Mouse (Mus musculus): ENCODE results near the gene Paox.
"Not testable (repeated sequence)": the region's sequence is repeated elsewhere in the genome, so short reads cannot be mapped to it uniquely, and the experiment has no call there.

The Paox gene

GRCm38 (mm10) chr7:140120484-140120883 lies 4.9 kb downstream of the Paox start:
- DNase-seq (ENCODE audit: extremely low spot score, low read depth, low spot score): no peak

- no peak for DNase-seq (ENCODE audit: extremely low spot score, low read depth, low spot score)
Measured at GRCm38 (mm10) chr7:140121338-140121910, 5.8 kb downstream of the Paox start.

GRCm38 (mm10) chr7:140122765-140123164 lies 7.2 kb downstream of the Paox start:
- DNase-seq (ENCODE audit: extremely low spot score, low read depth, low spot score): no peak

GRCm38 (mm10) chr7:140124382-140124781 lies 8.8 kb downstream of the Paox start:
- no peak for DNase-seq (ENCODE audit: extremely low spot score, low read depth, low spot score)

DNA sequence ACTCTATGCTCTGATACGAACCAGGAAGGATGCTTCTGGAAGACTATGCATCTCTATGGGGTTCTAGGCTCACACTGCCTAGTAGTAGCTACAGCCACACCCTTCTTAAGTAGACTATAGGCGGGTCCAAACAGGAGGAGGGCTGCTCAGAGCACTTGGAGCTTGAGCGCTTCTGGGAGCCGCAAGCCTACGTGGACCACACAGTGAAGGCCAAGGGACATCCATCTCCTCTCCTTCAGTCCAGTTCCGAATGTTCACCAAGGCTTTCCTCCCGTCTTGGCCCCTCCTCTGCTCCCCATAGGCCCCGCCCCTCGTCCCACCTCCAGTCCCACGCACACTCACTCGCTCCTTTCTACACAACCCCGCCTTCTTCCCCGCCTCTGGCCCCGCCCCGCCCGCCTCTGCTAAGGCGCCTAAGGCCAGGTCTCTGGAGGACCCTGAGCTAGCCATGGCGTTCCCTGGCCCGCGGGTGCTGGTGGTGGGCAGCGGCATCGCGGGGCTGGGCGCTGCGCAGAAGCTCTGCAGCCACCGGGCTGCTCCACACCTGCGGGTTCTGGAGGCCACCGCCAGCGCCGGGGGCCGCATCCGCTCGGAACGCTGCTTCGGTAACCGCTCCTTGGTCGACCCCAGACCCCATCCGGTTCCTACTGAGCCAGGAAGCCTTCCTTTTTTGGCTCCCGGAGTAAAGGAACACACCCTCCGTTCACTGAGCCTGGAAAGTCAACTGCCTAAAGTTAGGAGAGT lies 9.9 kb downstream of the Paox start:
- no peak for DNase-seq (ENCODE audit: extremely low spot score, low read depth, low spot score)

GRCm38 (mm10) chr7:140126022-140126350 lies 10.4 kb downstream of the Paox start:
- no peak for DNase-seq (ENCODE audit: extremely low spot score, low read depth, low spot score)

- DNase-seq (ENCODE audit: extremely low spot score, low read depth, low spot score): no peak
Measured at GRCm38 (mm10) chr7:140126934-140127333, 11.3 kb downstream of the Paox start.

DNA sequence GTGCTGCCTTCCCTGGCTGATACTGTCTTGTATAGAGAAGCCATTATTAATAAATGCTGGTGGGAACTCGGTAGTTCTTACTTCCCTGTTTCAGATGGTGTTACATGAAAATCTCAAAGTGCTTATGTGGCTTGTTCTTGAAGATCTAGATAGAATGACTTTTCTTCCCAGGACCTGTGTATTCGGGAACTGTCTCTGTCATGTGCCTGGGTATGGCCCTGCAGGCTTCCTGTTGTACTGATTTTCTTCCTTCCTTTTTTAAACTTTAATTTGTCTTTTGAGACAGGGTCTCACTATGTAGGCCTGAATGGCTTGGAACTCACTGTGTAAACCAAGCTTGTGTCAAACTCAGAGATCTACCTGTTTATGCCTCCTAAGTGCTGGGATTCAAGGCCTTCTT lies 12.3 kb downstream of the Paox start:
- DNase-seq (ENCODE audit: extremely low spot score, low read depth, low spot score): no peak

GRCm38 (mm10) chr7:140132184-140132583 lies 16.6 kb downstream of the Paox start:
- not testable (repeated sequence) for DNase-seq (ENCODE audit: extremely low spot score, low read depth, low spot score)

DNA sequence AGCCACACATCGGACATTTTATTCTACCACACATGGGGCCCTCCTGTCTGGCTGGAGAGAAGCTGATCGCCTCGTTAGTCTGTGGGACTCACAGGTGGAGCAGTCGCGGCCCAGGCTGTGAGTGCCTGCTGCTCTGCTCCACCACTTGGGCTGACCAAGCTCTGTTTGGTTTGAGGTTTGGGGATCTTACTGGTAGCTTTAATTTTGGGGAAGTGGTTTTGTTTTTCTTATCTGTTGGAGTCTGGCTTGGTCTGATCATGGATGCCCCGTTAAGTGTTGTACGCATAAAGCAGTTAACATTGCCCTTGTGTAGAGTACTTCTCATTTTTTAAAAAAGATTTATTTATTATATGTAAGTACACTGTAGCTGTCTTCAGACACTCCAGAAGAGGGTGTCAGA lies 18.4 kb downstream of the Paox start:
- not testable (repeated sequence) for DNase-seq (ENCODE audit: extremely low spot score, low read depth, low spot score)

- no peak for DNase-seq (ENCODE audit: extremely low spot score, low read depth, low spot score)
Measured at GRCm38 (mm10) chr7:140135106-140135770, 19.6 kb downstream of the Paox start.

GRCm38 (mm10) chr7:140137135-140138020 lies 21.8 kb downstream of the Paox start, which contains the start of gene Mtg1:
TSS of gene Mtg1 (plus strand) at chr7:140137564.
- DNase-seq (ENCODE audit: extremely low spot score, low read depth, low spot score): peak; percentile 76

- no peak for DNase-seq (ENCODE audit: extremely low spot score, low read depth, low spot score)
Measured at GRCm38 (mm10) chr7:140138021-140138310, 22.4 kb downstream of the Paox start.

DNA sequence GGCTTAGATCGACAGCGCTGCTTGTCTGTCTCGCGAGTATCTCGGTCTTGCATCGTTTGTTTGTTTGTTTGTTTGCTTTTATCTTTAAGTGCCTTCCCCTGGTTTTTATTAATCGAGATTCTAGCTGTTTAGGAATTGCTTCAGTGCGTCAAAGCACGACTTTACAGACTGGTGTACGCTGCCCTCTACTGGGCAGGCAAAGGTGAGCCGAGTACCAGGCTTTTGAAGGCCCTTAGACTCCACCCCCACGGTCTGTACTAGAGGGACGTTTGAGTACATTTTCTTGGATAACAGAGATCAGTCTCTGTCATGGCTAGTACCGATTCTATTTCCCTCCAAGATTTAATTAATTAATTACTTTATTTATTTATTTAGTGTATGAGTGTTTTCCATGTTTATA lies 25.8 kb downstream of the Paox start:
- DNase-seq (ENCODE audit: extremely low spot score, low read depth, low spot score): no peak

DNA sequence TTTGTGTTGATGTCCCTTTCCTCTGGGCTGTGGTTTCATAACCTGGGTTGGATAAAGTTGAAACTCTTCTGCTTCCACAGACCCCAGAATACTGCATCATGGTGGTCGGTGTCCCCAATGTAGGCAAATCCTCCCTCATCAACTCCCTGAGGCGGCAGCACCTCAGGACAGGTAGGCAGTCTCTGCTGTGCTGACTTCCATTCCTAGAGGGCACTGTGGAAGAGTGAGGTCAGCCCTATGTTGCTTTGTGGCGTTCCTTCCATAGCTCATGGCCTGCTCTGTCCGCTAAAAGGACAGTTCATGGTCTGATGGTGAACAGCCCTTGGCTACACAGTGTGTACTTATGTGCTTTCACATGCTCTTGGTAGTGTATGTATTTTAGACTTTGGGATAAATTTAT lies 29.0 kb downstream of the Paox start:
- no peak for DNase-seq (ENCODE audit: extremely low spot score, low read depth, low spot score)

GRCm38 (mm10) chr7:140153383-140153782 lies 37.8 kb downstream of the Paox start:
- DNase-seq (ENCODE audit: extremely low spot score, low read depth, low spot score): no peak

DNA sequence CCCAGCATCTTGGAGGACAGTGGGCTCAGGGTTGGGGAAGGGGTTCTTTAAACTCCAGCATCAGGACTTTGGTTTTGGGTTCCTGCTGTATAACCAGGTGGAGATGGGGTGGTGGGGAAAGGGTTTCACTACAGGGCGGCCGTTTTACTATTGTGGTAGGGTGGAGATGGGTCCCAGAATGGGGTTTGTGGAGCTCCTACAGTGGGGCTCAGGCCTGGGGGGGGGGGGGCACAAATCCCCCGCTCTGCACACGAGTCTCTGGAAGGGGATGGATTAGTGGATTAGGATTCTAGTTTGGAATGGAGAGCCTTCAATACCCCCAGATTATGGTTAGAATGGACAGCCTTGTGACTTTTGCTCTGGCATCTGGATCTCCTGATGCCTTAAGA lies 38.2 kb downstream of the Paox start:
- no peak for DNase-seq (ENCODE audit: extremely low spot score, low read depth, low spot score)

GRCm38 (mm10) chr7:140154218-140154927 lies 38.8 kb downstream of the Paox start, which contains the start of gene Sprn:
TSS of gene Sprn (minus strand) at chr7:140154877.
- DNase-seq (ENCODE audit: extremely low spot score, low read depth, low spot score): no peak

DNA sequence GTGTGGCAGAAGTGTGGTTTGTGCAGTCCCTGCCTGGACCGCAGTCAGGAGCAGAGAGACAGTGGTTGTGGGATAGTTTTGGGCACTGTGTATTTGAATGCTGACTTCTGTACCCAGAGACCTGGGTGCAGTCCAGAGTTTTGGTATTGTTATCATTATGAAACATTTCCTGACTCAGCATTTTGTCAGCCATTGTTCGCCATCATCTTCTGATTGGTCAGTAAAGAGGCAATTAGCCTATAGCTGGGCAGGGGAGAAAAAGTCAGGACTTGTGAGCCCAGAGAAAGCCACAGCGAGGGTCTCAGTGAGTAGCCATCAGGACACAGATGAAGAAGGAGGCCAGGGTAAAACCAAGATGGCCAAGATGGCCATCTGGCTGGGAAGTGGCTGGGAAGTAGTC lies 44.8 kb downstream of the Paox start:
- no peak for DNase-seq (ENCODE audit: extremely low spot score, low read depth, low spot score)

DNA sequence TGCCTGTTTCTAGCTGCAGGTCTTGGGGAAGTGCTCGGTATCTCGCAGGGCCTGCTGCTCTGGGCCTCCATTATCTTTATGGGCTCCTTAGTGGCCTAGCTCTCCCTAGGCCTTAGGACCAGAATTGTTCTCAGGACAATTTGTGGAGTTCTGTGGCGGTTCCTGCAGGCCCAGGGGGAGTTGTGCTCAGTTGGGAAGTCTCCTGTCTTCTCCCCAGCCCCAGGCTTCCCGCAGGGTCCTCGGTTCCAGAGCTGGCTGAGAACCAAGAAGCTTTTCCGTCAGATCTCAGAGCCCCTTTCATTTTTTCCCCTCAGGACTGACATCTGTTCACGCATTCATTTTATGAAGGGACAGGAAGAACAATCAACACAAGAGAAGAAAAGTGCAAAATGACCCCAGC lies 49.1 kb downstream of the Paox start, which contains the start of gene Olfr522:
TSS of gene Olfr522 (minus strand) at position 101 of the 400 bp plus-strand sequence.
- DNase-seq (ENCODE audit: extremely low spot score, low read depth, low spot score): no peak

DNA sequence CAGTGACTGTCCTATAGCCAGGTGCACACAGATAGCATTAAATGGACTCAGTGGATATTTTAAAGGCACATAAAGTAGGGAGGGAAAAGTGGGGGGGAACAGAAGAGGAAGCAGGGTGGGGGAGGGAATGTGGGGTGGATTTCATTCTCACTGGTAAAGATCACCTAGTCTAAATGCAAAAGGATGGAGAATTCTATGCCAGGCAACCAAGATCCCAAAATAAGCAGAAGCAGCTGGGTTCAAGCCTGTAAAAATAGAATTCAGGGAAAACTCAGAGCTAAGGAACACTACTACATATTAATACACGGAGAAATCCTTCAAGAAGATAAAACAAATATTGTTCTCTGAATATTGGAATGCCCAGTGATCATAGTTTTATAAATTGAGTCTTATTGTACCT lies 52.4 kb downstream of the Paox start:
- no peak for DNase-seq (ENCODE audit: extremely low spot score, low read depth, low spot score)
